Mouse (Mus musculus) layer of hippocampus, postnatal 25 days (tissue): Measurements from ENCODE around the gene Gtpbp3. TPM values are rescaled to one million over a fixed set of nuclear protein-coding genes. Genes with fewer than 3 reads are reported as not detected.
A peak's percentile ranks its signal among the peaks of the same experiment; 100 is the strongest.

Experiments used
- DNase-seq, 2 experiments: peaks; one replicate each; pipeline ENCODE4 v3.0.0; 2022; ENCODE audit warnings: mixed read lengths in 2 of 2, low spot score in 1 of 2; ENCODE audit errors: extremely low spot score in 1 of 2
- total RNA-seq, 2 experiments: library from RNA; stranded (reverse); gene quantifications; 2 replicates each; pipeline ENCODE4 v1.2.3; 2021

The Gtpbp3 gene
- total RNA-seq, 2 experiments from 2014 or later: 28.4 to 36.4 TPM

GRCm38 (mm10) chr8:71468916-71469315 lies 19.0 kb upstream of the Gtpbp3 start, which contains the start of gene Dda1:
Gene Dda1 (plus strand): TSS chr8:71469199.
- DNase-seq: peak; percentile 88 to 89

DNA sequence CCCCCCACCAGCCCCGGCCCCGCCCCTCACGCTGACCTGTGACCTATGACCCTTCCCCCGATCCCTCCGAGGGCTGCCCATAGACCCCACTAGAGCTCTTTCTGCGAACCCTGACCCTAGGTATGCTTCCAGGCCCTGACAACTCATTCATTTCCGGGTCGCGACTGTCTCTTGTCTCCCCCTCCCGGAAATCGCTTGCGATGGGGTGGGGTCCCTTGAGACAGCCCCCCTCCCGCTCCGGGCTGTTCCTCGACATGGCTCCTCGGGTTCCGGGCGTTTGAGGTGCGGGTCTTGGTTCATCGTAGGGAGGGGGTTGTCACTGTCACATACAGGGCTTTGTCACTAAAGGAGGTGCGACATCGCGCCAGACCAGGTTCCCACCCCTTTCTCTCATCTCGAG lies 18.5 kb upstream of the Gtpbp3 start:
- DNase-seq: no peak

- no peak for DNase-seq
Observed at GRCm38 (mm10) chr8:71470146-71470912, 17.6 kb upstream of the Gtpbp3 start.

DNA sequence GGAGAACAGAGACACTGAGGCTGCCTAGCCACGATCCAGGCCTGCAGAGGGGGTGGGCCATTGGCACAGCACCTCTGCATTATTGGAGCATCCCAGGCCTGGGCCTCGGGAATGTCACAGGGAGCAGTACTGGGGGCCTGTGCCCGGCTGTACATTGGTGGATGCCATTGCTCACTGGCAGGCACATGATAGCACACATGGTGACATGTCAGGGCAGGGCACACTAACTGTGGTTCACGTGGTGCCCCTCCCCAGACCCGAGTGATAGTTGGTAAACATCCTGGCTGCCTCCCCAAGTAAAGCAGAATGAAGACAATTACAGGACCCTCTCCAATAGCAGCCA lies 17.0 kb upstream of the Gtpbp3 start:
- no peak for DNase-seq

DNA sequence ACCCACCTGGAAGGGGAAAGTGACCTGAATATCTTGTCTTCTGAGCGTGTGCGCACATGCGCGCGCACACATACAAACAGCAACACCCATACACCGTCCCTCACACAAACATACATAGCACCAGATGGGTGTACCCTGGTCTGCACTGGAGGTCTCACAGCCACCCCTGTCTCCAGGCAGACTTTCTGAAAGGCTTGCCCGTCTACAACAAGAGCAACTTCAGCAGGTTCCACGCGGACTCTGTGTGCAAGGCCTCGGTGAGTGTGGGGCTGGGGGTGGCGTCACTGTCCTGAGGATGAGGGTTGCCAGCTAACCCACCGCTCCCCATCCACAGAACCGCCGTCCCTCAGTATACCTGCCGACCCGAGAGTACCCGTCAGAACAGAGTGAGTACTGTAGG lies 16.0 kb upstream of the Gtpbp3 start:
- DNase-seq: no peak

GRCm38 (mm10) chr8:71472601-71473386 lies 15.1 kb upstream of the Gtpbp3 start:
- DNase-seq: no peak

DNA sequence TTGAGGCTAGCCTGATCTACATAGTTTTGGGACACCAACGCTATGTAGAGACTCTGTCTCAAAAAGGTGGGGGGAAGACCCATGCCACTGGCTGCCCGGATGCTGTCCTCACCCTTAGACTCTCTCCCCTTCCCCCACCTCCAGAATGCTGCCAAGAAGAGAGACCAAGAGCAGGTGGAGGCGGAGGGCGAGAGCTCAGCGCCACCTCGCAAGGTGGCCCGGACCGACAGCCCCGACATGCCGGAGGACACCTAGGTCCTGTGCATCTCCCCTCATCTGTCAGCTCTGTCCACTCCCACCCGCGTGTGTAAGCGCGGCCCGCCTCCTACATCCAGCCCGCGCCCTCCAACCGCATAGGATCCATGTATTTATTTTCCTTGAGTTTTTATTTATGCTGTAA lies 13.6 kb upstream of the Gtpbp3 start:
- no peak for DNase-seq

GRCm38 (mm10) chr8:71474785-71475701 lies 12.9 kb upstream of the Gtpbp3 start:
- DNase-seq: no peak

DNA sequence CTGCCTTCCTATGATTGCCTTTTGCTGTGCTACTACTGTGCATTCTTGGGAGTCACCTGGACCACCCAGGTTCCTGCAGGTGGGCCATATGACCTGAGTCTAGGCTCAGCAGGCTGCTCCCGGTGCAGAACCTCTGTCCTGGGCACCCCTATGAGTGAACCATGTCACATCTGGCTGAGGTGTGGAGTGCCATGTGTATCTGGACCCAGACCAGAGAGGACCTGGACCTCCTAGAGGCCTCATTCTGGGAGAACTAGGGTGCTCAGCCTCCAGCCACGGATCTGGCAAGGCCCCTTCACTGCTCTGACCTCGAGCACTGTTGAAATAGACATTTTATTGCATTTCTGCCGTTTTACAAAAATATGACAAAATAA lies 12.2 kb upstream of the Gtpbp3 start:
- DNase-seq: no peak

- peak; percentile 66 to 75 for DNase-seq
Observed at GRCm38 (mm10) chr8:71476099-71476940, 11.6 kb upstream of the Gtpbp3 start.

DNA sequence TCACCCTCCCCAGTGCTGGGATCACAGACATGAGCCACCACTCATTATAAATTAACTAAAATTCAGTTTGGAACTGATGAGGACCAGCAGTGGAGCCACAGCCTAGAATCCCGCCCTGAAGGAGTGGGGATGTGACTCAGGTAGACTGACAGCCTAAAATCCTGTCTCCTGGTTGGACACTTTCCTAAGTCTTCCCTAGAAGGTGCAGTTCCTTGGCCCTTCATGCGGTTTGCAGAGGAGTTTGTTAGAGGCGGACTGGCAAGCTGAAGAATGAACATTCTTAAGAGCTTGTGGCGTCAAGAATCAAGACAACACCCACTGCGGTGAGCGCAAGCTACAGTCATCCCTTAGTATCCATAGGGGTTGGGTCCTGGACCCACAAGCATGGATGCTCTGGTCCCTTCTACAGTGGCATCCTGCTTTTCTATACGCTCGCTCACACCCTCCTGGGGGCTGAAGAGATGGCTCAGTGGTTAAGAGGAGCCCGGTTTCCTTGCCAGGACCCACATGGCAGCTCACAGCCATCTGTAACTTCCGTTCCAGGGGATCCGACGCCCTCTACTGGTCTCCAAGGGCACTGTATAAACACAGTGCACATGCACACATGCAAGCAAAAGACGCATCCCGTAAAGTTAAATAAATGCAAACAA lies 10.6 kb upstream of the Gtpbp3 start:
- DNase-seq: no peak

DNA sequence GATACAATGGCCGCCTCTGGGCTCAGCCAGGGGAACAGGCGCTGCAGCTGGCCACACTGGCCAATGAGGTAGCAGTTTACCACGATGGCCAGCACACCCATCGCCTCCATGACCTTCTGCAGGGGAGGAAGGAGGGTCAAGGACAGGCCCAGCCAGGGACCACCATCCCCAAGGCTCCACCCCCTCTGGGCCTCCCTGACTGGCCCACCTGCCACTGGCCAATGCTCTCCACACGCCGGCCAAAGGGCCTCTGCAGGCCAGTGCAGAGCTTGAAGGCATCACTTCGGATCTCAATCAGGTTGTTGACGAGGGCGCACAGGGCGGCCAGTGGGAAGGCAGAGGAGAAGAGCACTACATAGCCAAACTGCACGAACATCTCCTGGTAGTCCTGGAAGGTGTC lies 9.0 kb upstream of the Gtpbp3 start:
- no peak for DNase-seq

DNA sequence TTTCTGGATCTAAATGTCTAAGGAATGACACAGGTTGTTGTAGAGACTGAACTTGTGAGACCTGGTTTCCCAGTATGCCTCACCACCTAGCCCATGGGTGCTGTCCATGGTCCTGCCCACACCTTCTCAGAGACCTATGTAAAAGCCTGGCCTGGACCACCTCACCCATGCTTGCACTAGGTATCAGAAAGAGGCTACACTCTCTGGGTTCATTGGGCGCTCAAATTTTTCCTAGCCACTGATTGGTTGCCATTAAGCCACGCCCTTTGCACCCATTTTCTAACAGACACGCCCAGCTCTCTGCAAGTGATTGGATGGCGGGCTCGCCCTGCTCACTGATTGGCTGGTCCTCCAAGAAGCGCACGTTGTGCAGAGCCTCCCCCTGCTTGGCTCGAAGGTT lies 4.0 kb upstream of the Gtpbp3 start:
- DNase-seq: no peak

- DNase-seq: no peak
Observed at GRCm38 (mm10) chr8:71484736-71485135, 3.2 kb upstream of the Gtpbp3 start.

- peak; percentile 67 to 75 for DNase-seq
Observed at GRCm38 (mm10) chr8:71485142-71486135, 2.5 kb upstream of the Gtpbp3 start, which contains the start of gene Ano8. Gene Ano8 (minus strand): TSS chr8:71485963.

DNA sequence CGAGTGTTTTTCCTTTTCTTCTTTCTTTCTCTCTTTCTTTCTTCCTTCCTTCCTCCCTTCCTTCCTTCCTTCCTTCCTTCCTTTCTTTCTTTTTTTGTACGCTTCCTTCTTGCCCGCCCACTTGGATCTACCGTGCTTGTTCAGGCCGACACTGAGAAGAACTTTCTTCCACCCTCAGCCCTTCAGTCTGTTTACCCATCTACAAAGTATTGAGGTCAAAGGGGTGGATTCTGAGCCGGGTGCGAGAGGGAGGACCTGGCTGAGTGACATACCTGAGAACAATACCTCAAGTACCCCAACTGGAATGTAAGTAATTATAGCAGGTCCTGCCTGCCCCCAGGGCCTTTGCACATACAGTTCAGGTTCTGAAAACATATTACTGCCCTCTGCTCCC lies 1.8 kb upstream of the Gtpbp3 start:
- DNase-seq: no peak

DNA sequence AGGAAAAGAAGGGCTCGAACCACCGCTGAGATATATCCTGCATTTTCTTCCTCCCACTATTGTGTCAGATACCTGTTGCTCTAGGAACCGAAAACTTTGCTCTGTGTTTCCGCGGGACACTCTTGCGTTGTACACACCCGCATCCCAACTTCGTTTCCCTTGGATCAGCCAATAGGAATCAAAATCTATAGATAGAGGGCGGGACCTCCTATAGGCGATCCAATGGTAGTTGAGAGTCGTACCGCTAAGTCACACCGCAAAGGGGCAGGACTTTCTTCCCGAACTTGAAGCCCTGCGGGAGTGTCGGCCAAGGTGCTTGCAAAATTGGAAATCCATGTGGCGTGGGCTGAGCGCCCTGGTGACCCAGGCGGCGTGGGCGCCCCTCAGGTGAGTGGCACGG lies 551 bp downstream of the Gtpbp3 start:
- peak; percentile 65 to 76 for DNase-seq

DNA sequence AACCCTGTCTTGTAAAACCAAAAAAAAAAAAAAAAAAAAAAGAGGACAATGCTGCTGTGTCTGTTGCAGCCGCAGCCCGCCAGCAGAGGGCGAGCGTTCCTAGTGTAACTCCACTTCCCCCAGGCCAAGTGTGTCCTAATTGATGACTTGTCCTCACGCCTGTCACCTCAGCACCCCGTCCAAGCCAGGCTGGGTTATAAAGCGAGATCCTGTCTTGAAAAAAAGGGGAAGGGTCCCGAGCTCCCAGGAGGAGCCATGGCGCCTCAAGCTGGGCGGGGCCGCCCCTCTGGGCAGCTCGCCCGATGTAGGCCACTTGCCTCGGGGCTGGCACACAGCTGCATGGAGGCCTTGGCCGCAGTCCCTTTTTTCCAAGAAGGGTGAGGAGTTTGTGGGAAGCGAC lies 7.1 kb downstream of the Gtpbp3 start:
- peak; percentile 68 to 82 for DNase-seq
